Mouse (Mus musculus): ENCODE data around the gene Flot2. TPM values are rescaled to one million over a fixed set of nuclear protein-coding genes. Genes with fewer than 3 reads are reported as not detected.

Gene Flot2
- 96.9 and 97.0 TPM in 2 replicates for polyA plus RNA-seq (2012; rRNA removed)

DNA sequence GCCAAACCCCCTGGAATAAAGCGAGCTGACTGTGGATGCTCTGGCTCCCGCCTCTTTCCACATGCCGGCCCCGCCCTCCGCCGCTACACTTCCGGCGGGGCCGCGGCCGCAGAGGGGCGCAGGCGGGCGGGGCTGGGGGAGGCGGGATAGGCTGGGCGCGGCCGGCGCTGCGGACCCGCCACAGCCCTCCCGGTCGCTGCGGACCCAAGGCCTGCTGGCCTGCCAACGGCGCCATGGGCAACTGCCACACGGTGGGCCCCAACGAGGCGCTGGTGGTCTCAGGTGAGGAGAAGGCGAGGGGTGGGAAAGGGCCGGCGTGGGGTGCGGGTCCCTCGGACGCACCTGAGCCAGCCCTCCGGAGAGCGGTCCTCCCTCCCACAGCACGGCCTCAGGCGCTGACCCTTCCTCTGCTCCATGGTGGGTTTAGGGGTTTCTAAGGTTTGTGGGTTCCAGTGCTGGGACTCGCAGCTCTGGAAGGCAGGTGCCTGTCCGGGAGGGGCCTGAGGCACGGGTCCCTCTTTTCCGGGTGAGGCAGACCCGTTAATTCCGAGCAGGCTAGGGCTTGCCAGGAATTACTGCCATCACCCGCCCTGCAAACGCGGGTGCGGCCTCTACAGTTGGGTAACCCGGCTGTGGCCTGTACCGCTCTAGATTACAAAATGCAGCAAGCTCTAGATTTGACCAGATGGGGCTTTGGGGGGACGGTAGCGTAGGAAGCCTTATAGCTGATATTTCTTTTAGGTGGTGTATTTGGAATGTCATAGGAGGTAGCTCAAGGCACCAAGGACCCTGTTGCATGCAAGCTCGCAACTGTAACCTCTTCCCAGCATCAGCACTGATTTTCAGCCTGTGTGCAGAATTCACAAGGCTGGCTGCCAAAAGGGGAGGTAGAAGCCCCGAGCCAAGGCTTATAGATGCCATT is at the start of gene Flot2:
Flot2 (plus strand) TSS at position 101 of the 922 bp plus-strand sequence.

DNA sequence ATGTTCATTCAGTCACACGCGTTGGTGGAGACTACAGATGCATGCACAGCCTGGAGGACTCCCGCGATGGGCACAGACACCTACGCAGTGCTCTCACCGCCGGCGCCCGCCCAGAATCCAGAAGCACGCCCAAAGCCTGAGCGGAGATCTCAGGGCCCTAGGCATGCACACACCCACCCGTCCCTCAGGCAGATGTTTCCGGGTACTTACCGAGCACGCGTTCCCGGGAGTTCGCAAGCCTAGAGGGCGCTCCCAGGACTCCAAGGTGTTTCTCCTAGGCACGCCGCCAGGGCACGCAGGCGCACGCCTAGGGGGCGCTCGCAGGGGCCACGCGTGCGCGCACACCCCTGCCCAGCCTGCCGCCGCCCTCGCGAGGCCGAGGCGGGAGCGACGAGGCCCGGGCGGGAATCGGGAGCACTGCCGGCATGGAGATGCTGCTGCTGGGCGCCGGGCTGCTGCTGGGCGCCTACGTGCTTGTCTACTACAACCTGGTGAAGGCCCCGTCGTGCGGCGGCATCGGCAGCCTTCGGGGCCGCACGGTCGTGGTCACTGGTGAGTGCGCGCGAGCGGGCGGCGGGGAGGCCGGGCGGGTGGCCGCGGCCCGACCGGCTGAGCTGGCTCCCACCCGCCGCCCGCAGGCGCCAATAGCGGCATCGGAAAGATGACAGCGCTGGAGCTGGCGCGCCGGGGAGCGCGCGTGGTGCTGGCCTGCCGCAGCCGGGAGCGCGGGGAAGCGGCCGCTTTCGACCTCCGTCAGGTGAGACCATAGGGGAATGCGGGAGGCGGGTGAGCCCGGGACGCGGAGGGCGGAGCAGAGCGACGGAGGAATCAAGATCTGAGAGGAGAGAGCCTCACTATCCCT is 5.6 kb upstream of the Flot2 start, which contains the start of gene Dhrs13:
Dhrs13 (plus strand) TSS at position 334 of the 862 bp plus-strand sequence.

DNA sequence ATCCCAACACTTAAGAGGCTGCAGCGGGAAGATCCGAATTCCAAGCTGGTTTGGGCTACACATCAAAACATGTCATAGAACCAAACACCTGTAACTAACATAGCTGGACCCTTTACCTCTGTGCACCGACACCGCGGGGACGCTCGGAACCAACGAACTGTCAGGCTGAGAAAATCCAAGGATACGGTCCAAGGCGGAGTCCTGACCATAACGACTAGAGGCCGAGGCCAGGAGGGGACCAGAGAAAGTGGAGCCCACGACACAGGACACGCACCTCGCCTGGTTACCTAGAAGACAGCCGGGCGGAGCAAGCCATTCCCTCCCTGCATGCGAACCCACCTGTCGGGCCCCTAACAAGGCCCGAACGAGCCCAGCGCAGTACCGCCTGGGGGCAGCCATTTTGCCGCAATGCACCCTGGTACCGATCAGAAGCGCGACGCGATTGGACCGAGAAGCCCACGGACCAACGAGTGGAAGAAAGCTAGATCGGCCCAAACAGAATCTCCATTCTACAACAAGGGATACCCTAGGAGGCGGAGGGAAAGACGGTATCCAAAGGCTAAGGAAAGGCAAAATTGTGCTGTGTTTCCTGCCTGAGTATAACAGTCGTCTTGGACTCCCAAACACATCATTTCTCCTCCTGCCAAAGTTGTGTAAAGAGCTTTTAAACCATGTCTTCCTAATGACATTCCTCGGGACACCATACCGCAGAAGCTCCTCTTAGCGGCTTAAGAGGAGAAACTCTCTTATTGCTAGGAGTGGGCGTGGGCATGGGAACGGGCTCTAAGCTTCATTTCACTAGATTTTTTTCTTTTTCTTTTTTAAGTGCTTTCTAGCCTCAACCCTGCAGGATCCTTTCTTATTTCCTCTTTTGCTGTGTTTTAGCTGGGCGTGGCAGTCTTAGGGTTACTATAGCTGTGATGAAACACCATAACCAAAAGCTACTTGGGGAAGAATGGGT is 42.5 kb downstream of the Flot2 start, which contains the start of gene Eral1:
Eral1 (minus strand) TSS at position 423 of the 961 bp plus-strand sequence.

DNA sequence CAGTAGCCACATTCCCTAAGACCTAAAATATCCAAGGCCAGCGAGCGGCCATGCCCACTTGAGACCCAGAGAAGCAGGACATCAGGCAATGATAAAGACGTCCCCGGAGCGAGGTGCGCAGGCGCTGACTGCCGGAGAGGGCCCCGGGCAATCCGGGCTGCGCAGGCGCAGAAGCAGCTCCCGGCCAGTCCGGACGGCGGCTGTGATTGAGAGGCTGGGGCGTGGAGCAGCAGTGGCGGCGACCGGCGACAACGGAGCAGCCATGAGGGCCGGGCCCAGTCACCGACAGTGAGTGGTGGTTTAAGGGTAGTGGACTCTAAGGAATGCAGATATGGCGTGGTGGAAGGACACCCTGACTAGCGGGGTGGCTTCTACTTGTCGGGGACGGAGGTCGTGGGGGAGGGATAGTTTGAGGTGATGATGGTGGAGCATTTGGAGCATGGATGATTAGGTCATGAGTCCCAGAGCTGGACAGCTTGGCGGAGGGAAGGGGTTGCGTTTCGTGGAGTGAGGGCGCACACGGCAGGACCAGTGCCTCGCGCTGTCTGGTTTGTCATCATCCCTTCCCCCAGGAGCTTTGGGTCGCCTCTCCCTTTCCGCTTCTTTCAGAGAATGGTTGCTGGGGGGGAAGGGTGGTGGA is 56.9 kb downstream of the Flot2 start, which contains the start of gene Fam222b:
Fam222b (plus strand) TSS at position 157 of the 640 bp plus-strand sequence.

Other genes with a start within 250 kb of the Flot2 start
- 12.1 and 17.9 TPM in 2 replicates for gene Pipox, start 143.8 kb upstream of the Flot2 start, polyA plus RNA-seq (2012; rRNA removed)
- 139 and 182 TPM in 2 replicates for gene Sez6, start 107.1 kb upstream of the Flot2 start, polyA plus RNA-seq (2012; rRNA removed)
- gene Phf12, start 55.2 kb upstream of the Flot2 start, polyA plus RNA-seq (2012; rRNA removed) = 88.9 TPM in 2 replicates
- gene Dhrs13, start 5.7 kb upstream of the Flot2 start, polyA plus RNA-seq (2012; rRNA removed) = 25.5 and 27.0 TPM in 2 replicates
- gene Eral1, start 42.5 kb downstream of the Flot2 start, polyA plus RNA-seq (2012; rRNA removed) = 29.9 and 30.4 TPM in 2 replicates
- gene Fam222b, start 56.7 kb downstream of the Flot2 start, polyA plus RNA-seq (2012; rRNA removed) = 24.0 and 25.4 TPM in 2 replicates
- 193 and 206 TPM in 2 replicates for gene Traf4, start 127.7 kb downstream of the Flot2 start, polyA plus RNA-seq (2012; rRNA removed)
- 12.9 and 16.0 TPM in 2 replicates for gene Nek8, start 138.7 kb downstream of the Flot2 start, polyA plus RNA-seq (2012; rRNA removed)
- 15.7 and 24.4 TPM in 2 replicates for gene Tlcd1, start 138.8 kb downstream of the Flot2 start, polyA plus RNA-seq (2012; rRNA removed)
- gene Rpl23a, start 145.7 kb downstream of the Flot2 start, polyA plus RNA-seq (2012; rRNA removed) = 2,641 and 2,838 TPM in 2 replicates
- 72.6 and 93.5 TPM in 2 replicates for gene Rab34, start 150.5 kb downstream of the Flot2 start, polyA plus RNA-seq (2012; rRNA removed)
- 1.4 and 2.0 TPM in 2 replicates for gene Proca1, start 155.5 kb downstream of the Flot2 start, polyA plus RNA-seq (2012; rRNA removed)
- gene Sdf2, start 207.8 kb downstream of the Flot2 start, polyA plus RNA-seq (2012; rRNA removed) = 119 and 127 TPM in 2 replicates
- gene Supt6, start 208.1 kb downstream of the Flot2 start, polyA plus RNA-seq (2012; rRNA removed) = 26.4 and 31.0 TPM in 2 replicates
- 60.3 and 62.0 TPM in 2 replicates for gene 2610507B11Rik, start 223.8 kb downstream of the Flot2 start, polyA plus RNA-seq (2012; rRNA removed)